Mouse (Mus musculus) cerebellum, postnatal 25 days (tissue): ENCODE measurements at regions not wholly inside any gene's neighbourhood (a gene's known extent, or its start where the extent isn't known, plus 50 kb on each side); places are given as distances from the start of the nearest gene placed in this dataset.

Source experiments
- DNase-seq, 2 experiments: peaks; one replicate each; pipeline ENCODE4 v3.0.0; 2021; ENCODE audit warnings: mixed read lengths in 2 of 2

DNA sequence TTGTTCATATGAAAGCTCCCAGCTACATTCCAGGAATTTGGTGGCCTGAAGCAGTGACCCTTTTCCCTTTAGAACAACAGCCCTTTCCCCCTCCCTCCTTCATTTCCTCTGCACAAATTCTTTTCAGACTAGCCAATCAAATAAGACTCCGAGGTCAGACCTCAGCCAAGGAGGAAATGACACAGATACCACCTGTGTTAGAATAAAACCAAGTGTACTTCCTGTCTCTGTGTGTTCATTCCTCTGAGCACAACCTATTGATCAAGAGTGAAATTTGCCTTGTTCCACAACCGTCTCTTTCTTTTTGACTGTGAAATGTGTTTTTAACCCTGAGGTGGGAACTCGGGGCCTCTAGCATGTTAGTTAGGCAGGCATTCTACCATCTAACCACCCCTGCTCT, 120.2 kb downstream of the Tmsb4x start:
- DNase-seq: no peak

DNA sequence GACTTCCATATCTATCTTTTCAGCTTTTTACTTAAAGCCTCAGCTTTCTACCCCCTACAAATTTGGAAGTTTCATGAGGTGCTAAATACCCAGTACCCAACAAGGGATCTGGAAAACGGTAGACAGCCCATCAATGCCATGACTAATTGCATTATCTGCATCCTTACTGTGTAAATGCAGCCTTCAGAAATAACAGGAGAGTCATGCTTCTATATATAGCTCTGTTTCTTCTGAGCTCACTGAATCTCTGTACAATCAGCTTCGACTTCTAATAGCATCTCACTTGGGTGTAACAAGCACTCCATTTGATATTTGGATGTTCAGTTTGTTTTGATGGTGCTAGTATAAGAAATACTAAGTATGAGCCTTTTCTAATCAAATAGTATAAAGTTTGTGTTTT, 120.7 kb downstream of the Tmsb4x start:
- DNase-seq: no peak

DNA sequence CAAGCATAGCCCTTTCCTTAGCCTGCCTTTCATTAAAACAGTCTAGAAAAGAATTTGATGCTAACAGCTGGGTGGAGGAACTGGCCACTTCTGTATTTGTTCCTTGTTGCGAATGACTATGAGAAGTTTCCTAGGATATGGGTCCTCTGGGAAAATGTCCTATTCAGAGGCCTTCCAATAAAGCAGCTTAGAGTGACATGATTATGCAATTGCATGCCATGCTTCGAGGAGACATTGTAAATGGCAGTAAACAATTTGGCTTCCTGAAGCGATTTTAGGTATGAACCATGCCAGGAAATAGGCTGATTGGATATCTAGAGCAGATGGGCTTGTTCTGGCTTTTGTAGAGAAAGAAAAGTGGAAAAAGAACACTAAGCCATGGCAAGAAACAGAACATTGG, 128.3 kb downstream of the Tmsb4x start:
- no peak for DNase-seq

DNA sequence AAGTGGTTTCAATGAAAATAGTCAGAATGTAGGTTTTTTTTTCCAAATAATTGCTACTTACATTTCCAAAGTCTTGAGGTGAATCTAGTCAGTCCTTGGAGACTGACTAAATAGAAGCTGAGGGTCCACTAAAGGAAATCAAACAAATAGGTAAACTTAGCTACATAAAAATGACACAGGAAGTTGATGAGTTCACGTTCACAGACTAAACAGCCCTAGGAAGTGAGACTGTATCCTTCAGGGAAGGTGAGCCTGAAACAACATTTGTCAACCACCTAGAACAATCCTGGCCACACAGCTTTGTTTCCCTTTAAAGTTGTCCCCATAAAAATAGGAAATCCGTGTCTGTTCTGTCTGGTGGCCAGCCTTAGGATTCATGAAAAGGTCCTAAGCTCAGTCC, 140.0 kb downstream of the Tmsb4x start:
- DNase-seq: no peak

DNA sequence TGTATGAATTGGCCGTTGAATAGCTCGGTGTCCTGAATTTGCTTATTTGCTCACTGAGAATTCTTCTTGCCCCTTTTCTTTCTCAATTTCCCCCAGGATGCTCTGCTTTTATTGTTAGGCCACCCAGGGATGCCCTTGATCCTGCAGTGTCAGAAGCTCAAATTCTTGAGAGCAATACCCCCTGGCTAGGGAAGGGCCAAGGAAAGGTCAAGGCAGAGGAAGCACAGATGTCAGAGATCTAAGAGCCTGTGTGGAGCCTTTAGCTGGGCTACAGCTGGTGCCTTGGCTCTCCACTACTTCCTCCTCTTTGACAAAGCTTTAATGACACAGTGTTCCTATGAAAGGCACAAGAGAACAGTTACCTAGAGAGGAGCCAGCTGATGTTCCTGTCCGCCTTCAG, 141.2 kb downstream of the Tmsb4x start:
- no peak for DNase-seq

DNA sequence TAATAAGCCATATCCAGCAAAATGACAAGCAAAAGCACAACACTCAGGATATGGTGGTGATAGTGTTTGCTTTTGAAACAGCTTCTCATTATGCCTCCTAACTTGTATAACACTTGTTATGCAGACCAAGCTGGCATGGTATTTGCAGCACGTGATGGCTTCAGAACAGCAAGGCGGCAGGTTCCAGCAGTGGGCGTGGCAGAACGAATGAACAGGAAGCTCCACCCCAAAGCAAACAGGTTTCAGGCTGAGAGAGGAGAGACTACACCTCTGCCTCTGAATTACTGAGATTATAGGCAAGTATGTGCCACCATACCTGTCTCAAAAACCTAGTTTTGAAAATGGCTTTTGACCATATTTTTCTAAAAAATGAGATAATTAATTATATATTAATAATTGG, 145.2 kb downstream of the Tmsb4x start:
- no peak for DNase-seq

DNA sequence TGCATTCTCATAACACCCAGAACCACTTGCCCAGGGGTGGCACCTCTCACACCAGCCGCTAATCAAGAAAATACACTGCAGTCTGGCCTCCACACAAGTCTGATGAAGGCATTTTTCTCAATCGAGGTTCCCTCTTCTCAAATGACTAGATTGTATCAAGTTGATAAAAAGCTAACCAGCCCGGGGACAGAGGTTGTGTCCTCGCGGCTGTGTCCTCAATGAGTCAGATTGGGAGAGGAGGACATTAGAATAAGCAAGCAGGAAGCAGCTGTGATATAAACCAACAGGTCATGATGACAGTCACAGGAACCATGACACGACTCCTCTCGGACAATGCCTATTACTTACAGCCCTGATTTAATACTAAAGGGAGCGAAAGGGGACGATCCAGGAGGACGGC, 156.7 kb downstream of the Tmsb4x start:
- no peak for DNase-seq

DNA sequence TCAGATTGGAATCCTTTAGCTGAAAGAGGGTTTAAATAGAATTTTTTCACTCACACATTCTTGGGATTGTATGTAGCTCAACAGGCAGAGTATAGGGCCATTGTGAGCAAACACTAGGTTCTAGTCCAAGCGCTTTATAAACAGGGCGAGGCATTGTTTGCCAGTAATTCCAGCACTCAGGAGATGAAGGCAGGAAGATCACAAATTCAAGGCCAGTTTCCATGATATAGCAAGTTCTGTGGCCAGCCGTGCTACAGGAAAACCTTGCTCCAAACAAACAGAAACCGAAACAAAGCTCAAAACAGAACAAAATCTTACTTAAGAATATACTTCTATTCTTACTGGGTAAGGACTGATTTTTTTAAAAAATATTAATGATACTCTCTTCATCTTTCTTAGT, 159.0 kb downstream of the Tmsb4x start:
- DNase-seq: no peak

DNA sequence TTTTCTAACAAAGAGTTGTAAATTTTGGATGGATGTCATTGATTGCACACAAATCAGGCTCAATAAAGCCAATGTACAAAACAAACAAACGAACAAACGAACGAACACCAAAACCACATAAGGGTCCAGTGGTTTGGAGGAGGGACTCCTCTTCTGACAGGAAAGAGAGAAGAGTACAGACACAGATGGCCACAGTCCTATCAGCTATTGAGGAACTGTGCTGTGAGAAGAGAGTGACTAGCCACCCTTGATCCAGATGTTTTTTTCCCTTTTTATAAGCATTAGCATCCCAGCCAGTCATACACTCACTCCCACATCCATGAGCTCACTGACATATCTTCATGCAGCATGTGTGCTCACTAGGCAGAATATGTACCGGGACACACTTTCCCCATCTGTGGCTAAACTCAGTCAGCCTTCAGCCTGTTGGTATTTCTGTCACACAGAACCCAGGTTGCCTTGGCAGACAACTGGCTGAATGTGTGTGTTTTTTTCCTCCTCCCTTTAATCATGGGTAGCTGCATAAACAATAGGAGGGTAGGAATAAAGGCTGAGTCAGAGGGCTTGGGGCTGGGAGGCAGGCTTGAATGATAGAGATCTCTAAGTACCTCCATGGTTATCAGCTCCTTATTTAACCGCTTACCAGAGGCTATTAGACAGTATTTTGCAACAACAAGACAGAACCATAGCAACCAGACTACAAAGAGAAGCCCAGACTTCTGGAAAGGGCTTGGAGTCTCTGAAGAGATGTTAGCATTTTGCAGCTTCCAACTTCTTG, 159.7 kb downstream of the Tmsb4x start:
- no peak for DNase-seq

DNA sequence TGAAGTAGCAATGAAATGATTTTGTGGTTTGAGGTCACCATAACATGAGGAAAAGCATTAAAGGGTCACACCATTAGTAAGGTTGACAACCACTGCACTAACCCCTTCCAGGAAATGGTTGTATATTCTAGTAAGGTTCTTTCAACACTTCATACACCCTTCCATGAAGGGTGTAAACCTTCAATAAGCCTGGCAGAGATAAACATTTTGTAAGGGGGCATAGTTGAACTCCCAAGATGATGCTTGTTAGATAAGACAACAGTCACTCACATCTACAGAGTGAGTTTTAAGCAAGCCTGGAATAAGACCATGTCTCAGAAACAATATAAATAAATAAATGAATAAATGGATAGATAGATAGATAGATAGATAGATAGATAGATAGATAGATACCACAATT, 171.1 kb downstream of the Tmsb4x start:
- DNase-seq: no peak

DNA sequence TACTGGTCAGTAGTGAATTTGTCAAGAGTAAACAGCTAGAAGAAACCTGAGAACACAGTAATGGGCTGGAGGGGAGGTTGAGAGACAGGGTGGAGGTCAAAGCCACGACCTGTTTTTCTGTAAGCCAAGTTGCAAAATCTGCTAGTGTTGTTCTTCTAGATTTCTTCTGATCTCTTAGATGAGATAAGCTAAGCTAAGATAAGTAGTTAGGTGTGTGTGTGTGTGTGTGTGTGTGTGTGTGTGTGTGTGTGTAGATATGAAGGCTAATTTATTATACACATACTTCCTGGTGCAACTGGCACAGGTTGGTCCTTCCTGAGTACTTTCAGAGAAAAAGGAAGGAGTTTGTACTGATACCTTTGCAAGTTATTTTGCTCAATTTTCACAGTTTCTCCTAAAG, 172.8 kb downstream of the Tmsb4x start:
- no peak for DNase-seq

DNA sequence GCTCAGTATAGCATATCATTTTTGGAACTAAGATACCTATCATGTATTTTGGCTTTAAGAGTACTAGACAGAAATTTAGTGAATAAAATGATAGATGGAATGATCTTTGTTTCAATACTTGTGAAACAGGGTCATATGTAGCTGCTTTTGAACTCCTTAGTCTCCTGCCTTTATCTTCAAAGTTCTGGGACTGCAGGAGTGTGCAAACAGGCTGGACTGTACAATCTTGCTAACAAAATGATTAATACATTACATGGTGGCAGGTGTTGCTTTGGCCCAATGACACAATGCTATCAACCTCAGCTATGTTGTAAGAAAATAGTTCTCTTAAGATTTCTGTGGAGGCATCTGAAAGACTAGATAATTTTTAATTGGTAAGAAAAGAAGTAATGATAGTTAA, 173.5 kb downstream of the Tmsb4x start:
- DNase-seq: no peak

DNA sequence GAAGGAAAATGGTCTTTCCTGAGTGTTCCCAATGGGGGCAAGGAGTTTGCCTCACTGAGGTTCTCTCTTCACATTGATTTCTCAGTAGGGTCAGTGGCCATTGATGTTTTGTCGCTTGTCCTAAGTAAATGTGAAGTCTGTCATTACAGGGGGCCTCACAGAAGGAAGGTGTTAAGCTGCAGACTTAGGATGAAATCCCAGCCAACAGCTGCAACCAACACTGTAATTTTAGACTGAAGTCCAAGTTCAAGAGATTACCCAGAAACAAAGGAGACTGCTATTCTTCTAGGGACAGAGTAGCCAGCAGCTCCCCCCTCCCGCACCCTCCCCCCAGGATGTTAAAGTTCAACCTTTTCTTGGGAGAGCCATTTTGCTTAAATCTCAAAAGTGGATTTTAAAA, 176.0 kb downstream of the Tmsb4x start:
- no peak for DNase-seq

DNA sequence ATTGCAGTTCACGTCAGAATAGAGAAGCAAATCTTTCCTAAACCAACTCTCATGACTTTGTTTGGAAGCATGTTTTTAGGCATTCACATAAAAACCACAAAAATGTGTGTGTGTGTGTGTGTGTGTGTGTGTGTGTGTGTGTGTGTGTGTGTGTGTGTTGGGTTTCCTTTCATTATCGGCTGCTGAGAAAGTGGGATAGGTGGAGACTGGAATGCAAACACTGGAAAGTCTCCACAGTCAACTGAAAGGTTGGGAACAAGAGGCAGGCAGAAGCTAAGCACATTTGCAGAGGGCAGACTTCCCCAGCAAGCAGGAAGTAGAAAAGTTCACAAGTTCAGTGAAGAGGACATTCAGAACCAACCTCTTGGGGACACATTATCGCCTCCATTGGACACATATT, 176.5 kb downstream of the Tmsb4x start:
- no peak for DNase-seq

DNA sequence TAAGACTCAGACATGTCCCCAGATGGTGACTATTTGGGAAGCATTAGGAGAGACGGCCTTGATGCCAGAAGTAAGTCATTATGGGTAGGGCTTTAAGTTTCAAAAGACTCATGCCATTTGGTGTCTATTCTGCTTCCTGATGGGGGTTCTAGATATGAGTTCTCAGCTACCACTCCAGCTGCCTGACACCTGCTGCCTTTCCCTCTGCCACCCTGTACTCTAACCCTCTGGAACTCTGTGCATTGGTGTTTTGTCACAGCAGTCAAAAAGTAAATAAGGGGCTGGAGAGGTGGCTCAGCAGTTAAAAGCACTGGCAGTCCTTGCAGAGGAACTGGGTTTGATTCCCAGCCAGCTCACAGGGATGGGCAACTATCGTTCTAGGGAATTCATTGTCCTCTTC, 177.6 kb downstream of the Tmsb4x start:
- DNase-seq: no peak

DNA sequence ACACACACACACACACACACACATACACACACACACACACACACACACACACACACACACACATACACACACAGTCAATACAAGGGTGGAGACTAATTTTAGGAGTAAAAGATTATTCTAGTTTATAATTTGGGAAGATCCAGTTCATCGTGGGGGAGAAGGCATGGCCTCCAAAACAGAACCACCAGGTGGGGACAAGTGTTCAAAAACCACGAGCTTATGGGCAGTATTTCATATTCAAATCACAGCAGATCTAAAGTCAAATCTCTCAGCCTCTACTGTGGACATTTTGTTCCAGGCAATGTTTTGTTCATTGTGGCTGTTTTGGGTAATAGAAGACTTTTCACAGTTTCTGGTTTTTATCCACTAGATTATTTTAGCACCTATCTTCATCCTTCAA, 193.5 kb downstream of the Tmsb4x start:
- no peak for DNase-seq

DNA sequence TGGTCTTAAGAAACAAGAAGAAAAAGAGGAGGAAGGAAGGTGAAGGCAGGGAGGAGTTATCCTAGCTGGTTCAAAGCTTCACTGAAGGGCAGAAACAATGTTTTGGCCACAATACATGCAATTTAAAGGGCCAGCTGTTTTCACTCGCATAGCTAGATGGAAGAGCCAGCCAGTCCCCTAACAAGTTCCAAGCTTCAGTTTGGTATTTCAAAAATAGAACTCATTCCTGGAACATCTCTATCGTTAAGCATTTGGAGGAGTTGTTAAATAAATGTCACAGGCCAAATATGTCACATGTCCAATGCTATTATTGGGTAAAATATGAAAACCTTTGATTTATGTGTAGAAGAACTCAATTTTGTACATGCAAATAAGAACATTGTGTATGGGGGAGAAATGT, 194.8 kb downstream of the Tmsb4x start:
- no peak for DNase-seq

DNA sequence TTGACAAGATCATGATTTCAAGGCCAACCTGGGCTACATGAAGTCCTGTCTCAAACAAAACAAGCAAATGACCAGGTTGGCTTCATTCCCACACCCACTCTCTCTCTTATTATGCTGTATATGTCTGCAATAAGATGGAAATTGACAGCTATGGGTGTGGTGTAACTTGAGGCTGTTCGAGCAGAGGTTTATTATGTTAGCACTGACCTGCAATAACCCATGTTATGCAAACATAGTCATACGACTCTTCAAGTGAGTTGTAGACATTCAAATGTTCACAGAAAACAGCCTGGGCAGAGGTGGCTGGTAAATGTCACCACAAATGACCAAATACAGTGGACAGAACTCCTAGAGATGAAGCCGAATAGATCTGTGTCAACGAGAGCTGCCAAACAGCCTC, 196.2 kb downstream of the Tmsb4x start:
- no peak for DNase-seq

DNA sequence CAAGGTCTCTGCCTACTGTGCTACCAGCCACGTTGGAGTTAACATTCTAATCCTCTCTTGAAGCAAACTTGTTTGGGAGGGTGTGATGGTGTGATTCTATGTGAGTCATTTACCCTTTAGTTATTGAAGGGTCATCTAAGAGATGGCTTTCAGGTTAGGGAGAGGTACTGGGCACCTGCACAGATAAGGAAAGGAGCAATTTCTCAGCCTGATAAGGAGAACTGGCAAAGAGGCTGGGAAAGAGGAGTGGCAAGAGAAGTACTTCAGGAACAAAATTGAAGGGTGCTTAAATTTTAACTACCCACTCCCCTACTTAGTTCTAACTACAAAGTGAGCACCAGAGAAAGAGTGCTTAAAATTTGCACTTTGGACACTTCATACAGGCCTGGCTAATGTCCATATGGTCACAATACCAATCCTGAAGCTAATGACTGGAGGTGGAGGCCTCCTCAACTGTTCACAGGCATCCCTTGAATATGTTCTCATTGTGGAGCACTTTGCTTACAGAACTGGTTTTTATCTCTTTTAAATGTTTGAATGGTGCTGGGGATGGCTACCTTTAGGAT, 197.1 kb downstream of the Tmsb4x start:
- DNase-seq: no peak

DNA sequence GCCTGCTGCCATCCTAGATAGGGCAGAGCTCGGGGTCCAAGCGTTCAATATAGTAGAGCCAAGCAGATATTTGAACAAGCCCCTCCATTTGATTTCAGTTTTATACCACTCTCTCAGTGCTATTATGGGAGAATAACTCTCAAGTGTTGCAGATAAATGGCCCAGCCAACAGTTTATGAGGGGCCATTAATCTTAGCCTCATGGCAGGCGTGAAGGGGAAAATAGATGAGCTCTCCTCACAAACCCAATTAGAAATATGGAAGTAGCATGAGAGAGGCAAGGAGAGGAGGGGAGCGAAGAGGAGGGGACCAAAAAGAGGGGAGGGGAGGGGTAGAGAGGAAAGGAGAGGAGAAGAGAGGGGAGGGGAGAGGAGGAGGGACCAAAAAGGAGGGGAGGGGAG, 213.3 kb downstream of the Tmsb4x start:
- DNase-seq: no peak

DNA sequence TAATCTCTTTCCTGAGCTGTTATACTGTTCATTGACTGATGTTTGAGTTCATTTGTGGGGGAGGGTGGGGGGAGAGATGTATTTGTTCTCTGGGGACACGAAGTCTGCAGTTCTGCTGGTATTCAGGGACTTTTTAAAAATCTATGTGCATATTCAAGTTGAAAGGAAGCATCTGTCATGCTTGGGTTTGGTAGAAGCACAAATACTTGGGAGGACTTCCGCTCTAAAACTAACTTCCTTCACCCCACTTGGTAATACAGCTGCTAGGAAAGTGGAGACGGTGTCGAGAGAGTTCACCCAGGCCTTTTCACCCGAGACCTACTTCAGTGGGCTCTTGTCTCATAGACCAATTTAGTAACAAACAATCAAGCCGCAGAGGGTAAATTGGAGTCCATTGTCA, 228.1 kb downstream of the Tmsb4x start:
- no peak for DNase-seq

DNA sequence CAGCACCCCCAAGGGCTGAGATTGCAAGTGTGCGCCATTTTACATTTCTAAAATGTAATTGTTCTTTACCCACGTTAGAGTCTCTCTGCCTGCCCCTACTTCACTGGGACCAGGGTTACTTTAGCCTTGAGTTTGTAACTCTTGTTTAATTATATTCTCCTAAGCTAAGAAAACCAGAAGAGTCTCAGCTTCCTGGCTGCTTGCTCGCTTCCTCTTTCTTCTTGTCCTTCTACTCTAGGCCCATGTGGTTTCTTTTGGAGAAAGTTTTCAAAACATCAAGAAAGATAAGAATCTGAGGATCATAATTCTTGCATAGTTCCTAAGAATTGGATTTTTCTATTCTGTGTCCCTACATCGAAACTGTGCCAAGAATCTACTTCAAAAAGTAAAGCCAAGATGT, 228.6 kb downstream of the Tmsb4x start:
- DNase-seq: no peak

DNA sequence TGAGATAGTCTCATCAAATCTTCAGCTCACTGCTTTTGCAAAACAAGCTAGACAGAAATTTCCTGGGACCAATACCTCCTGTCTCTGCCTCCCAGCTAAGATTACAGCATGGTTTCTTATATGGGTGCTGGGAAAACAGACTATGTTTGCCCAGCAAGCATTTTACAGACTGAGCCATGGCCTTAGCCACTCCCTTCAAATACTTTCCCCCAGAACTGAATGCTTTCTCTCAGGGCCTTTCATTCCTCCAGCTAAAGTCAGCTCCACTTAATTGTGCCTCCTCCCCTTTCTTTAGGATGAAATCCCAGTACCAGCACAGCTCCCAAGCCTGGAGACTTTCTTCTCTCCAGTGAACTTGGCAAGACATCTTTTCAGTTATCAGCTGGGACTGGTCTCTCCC, 232.1 kb downstream of the Tmsb4x start:
- DNase-seq: no peak

DNA sequence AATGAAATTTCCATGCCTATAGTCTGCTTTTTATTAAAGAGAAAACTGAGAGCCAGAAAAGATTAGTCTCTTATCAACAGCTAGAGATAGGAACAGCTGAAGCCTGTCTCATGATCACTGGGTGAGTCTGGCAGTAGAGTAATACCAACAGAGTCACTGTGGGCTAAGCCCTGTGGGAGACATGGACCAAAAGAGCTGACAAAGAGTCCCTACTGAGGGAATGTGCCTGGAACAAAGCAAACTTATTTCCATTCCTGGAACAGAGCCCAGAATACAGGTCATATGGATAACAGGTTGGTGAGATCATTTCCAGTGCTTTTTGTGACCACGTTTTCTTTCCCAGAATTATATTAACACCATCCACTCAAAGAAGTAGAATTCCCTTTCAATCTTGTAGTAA, 237.4 kb downstream of the Tmsb4x start:
- peak in 1 of 2 experiments; percentile 3 for DNase-seq
